Mouse (Mus musculus) mature B cell (primary cell): ENCODE measurements around the gene Gm10719.
"Not testable (repeated sequence)": the region's sequence is repeated elsewhere in the genome, so short reads cannot be mapped to it uniquely, and the experiment has no call there.

ENCODE experiments used
- in situ Hi-C: fragments of 300-500 bp; cut with MboI; formaldehyde crosslinking; loops from 2 replicates; pipeline ENCODE4 v1.14.3; 2019

The Gm10719 gene

GRCm38 (mm10) chr9:3025653-3026052 is 8.4 kb downstream of the Gm10719 start:
- in situ Hi-C loops: not testable (repeated sequence)

GRCm38 (mm10) chr9:3026136-3026535 is 8.9 kb downstream of the Gm10719 start:
- in situ Hi-C loops: not testable (repeated sequence)

- in situ Hi-C loops: not testable (repeated sequence)
Observed at GRCm38 (mm10) chr9:3026741-3027140, 9.5 kb downstream of the Gm10719 start.

DNA sequence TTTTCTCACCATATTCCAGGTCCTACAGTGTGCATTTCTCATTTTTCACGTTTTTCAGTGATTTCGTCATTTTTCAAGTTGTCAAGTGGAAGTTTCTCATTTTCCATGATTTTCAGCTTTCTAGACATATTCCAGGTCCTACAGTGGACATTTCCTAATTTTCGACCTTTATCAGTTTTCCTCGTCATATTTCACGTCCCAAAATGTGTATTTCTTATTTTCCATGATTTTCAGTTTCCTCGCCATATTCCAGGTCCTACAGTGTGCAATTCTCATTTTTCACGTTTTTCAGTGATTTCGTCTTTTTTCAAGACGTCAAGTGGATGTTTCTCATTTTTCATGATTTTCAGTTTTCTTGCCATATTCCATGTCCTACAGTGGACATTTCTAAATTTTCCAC is 10.0 kb downstream of the Gm10719 start:
- in situ Hi-C loops: not testable (repeated sequence)

DNA sequence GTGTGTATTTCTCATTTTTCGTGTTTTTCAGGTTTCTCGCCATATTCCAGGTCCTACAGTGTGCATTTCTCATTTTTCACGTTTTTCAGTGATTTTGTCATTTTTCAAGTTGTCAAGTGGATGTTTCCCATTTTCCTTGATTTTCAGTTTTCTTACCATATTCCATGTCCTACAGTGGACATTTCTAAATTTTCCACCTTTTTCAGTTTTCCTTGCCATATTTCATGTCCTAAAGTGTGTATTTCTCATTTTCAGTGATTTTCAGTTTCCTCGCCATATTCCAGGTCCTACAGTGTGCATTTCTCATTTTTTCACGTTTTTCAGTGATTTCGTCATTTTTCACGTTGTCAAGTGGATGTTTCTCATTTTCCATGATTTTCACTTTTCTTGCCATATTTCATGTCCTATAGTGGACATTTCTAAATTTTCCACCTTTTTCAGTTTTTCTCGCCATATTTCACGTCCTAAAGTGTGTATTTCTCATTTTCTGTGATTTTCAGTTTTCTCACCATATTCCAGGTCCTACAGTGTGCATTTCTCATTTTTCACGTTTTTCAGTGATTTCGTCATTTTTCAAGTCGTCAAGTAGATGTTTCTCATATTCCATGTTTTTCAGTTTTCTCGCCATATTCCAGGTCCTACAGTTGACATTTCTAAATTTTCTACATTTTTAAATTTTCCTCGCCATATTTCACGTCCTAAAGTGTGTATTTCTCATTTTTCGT is 12.2 kb downstream of the Gm10719 start:
- in situ Hi-C loops: not testable (repeated sequence)

GRCm38 (mm10) chr9:3030677-3031318 is 13.6 kb downstream of the Gm10719 start:
- in situ Hi-C loops: not testable (repeated sequence)

GRCm38 (mm10) chr9:3034299-3034698 is 17.1 kb downstream of the Gm10719 start, which contains the start of gene Gm17535:
Gene Gm17535 (plus strand): TSS chr9:3034599.
- in situ Hi-C loops: not testable (repeated sequence)

DNA sequence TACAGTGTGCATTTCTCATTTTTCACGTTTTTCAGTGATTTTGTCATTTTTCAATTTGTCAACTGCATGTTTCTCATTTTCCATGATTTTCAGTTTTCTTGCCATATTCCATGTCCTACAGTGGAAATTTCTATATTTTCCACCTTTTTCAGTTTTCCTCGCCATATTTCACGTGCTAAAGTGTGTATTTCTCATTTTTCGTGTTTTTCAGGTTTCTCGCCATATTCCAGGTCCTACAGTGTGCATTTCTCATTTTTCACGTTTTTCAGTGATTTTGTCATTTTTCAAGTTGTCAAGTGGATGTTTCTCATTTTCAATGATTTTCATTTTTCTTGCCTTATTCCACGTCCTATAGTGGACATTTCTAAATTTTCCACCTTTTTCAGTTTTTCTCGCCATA is 19.4 kb downstream of the Gm10719 start, which contains the start of gene Gm10715:
Gene Gm10715 (plus strand): TSS at position 301 of the 400 bp plus-strand sequence.
- in situ Hi-C loops: not testable (repeated sequence)

DNA sequence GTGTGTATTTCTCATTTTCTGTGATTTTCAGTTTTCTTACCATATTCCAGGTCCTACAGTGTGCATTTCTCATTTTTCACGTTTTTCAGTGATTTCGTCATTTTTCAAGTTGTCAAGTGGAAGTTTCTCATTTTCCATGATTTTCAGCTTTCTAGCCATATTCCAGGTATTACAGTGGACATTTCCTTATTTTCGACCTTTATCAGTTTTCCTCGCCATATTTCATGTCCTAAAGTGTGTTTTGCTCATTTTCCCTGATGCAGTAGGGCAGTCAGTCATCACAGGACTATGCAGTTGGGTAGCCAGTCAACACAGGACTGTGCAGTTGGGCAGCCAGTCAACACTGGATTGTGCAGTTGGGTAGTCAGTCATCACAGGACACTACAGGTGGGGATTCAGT is 21.0 kb downstream of the Gm10719 start:
- in situ Hi-C loops: not testable (repeated sequence)
